In the genomic region with DNA sequence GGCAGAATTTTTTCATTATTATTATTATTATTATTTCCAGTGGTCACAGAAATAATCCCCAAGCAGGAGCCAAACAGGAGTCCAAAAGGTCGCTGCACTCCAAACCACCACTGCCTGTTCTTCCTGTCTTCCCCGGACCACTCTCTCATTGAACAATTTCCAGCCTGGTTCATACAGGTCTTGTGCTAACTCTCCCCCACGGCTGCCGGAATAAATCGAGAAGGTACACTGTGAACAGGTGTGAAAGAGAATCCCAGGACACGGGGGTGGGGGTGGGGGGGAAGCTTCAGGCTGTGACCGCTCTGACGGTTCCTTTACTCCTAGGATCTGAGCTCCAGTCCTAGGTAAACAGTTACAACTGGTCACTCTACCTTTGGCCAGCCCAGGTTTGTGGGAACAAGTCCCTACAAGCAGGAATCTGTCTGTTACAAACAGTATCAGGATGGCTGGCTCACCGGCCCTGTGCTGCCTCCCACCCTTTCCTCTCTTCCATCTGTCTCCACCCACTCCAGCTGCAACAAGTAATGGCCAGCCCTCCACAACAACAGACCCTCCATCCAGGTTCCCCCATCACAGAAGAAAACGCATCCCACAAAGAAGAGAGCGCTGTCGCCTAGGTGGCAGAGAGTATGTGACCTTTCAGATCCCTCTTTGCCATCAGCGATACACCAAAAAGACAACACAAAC, we compare ENCODE assay signal across 8 mouse cellular contexts.
A peak's percentile ranks its signal among the peaks of the same experiment; 100 is the strongest.
DNase-seq lines count a peak whose midpoint lies in the region; ATAC-seq lines count a peak whose summit lies in the region.

No protein-coding gene starts in this region.

- peaks cover 78% of the 10 kb centered on the region for H3K4me1 ChIP-seq in neural tube, embryonic 11.5 days (ENCODE audit: control insufficient read depth, insufficient read depth, low read length)
- peaks cover 86% of the 10 kb centered on the region for H3K4me1 ChIP-seq in forebrain, embryonic 12.5 days
- H3K4me1 ChIP-seq in limb, embryonic 11.5 days (ENCODE audit: control insufficient read depth, insufficient read depth, low read length) = peaks cover 71% of the 10 kb centered on the region
- H3K4me1 ChIP-seq in stomach, embryonic 14.5 days (ENCODE audit: control insufficient read depth, insufficient read depth, low read length) = peaks cover 64% of the 10 kb centered on the region

- H3K36me3 ChIP-seq in neural tube, embryonic 11.5 days (ENCODE audit: control insufficient read depth, insufficient read depth, low read length) = no peaks in the 10 kb centered on the region; the same call in 1 of the 2 replicates
- no peaks in the 10 kb centered on the region for H3K36me3 ChIP-seq in forebrain, embryonic 12.5 days (replicated peaks)
- H3K36me3 ChIP-seq in limb, embryonic 11.5 days (ENCODE audit: control insufficient read depth, insufficient read depth, low read length) = no peaks in the 10 kb centered on the region
- H3K36me3 ChIP-seq in stomach, embryonic 14.5 days (ENCODE audit: control insufficient read depth, insufficient read depth, low read length) = no peaks in the 10 kb centered on the region

- no peak for ATAC-seq in neural tube, embryonic 11.5 days (ENCODE audit: insufficient read depth, low FRiP score, low TSS enrichment)
- 0 out of 2 replicates have a peak, but pooled peaks have one; percentile 17 for ATAC-seq in forebrain, embryonic 12.5 days (ENCODE audit: low FRiP score)
- peak; percentile 36; the same call in 1 of the 2 replicates for ATAC-seq in limb, embryonic 11.5 days (ENCODE audit: insufficient number of reproducible peaks, low FRiP score, low TSS enrichment, low read depth)
- ATAC-seq in stomach, embryonic 14.5 days (ENCODE audit: insufficient number of reproducible peaks, insufficient read depth, low FRiP score, low read depth) = peak; percentile 48; the same call in 1 of the 2 replicates

- H3K27me3 ChIP-seq in neural tube, embryonic 11.5 days (ENCODE audit: control insufficient read depth, insufficient read depth, low read length) = no peaks in the 10 kb centered on the region
- no peaks in the 10 kb centered on the region for H3K27me3 ChIP-seq in forebrain, embryonic 12.5 days
- no peaks in the 10 kb centered on the region for H3K27me3 ChIP-seq in limb, embryonic 11.5 days (ENCODE audit: control insufficient read depth, insufficient read depth, low read length)
- H3K27me3 ChIP-seq in stomach, embryonic 14.5 days (ENCODE audit: control insufficient read depth, insufficient read depth, low read length) = no peaks in the 10 kb centered on the region

- peak overlapping the region; percentile 31 for H3K4me2 ChIP-seq in neural tube, embryonic 11.5 days (ENCODE audit: low read depth)
- H3K4me2 ChIP-seq in forebrain, embryonic 12.5 days = peak overlapping the region; percentile 48
- peak overlapping the region; percentile 13 for H3K4me2 ChIP-seq in limb, embryonic 11.5 days (ENCODE audit: low read depth, severe bottlenecking)
- peak overlapping the region; percentile 3 for H3K4me2 ChIP-seq in stomach, embryonic 14.5 days (replicated peaks; ENCODE audit: low read depth, low read length)

- H3K4me3 ChIP-seq in neural tube, embryonic 11.5 days (ENCODE audit: low read depth, low read length) = 0 out of 2 replicates have a peak overlapping the region, but pooled peaks have one; percentile 3
- H3K4me3 ChIP-seq in forebrain, embryonic 12.5 days (replicated peaks) = no peak overlapping the region; the same call in 1 of the 2 replicates
- H3K4me3 ChIP-seq in limb, embryonic 11.5 days (ENCODE audit: low read depth, low read length) = no peak overlapping the region
- H3K4me3 ChIP-seq in stomach, embryonic 14.5 days (ENCODE audit: low read depth, low read length) = no peak overlapping the region

- H3K27ac ChIP-seq in neural tube, embryonic 11.5 days (ENCODE audit: low read depth, low read length) = peak overlapping the region; percentile 94
- peak overlapping the region; percentile 96 for H3K27ac ChIP-seq in forebrain, embryonic 12.5 days
- H3K27ac ChIP-seq in limb, embryonic 11.5 days (replicated peaks; ENCODE audit: low read depth, low read length) = peak overlapping the region; percentile 62
- H3K27ac ChIP-seq in stomach, embryonic 14.5 days (ENCODE audit: low read length) = peak overlapping the region; percentile 85

- H3K9ac ChIP-seq in neural tube, embryonic 11.5 days (ENCODE audit: low read length) = peak overlapping the region; percentile 36
- H3K9ac ChIP-seq in forebrain, embryonic 12.5 days = peak overlapping the region; percentile 41; the same call in 1 of the 2 replicates
- H3K9ac ChIP-seq in limb, embryonic 11.5 days (ENCODE audit: low read length) = no peak overlapping the region
- H3K9ac ChIP-seq in stomach, embryonic 14.5 days (replicated peaks; ENCODE audit: low read depth, low read length) = no peak overlapping the region

- peak; percentile 68 for DNase-seq in neural tube, embryonic 11.5 days (ENCODE audit: low spot score)
- no peak for DNase-seq in neural tube, embryonic 10.5 days (ENCODE audit: extremely low spot score, low spot score)
- no peak for DNase-seq in limb, embryonic 11.5 days (ENCODE audit: low spot score)
- DNase-seq in gastrocnemius, adult 18-20 months (ENCODE audit: low spot score) = no peak
- DNase-seq in frontal cortex, postnatal 14 days (ENCODE audit: low spot score in 2 of 2) = no peak
- DNase-seq in thymus, postnatal 25 days = no peak

- WGBS in neural tube, embryonic 11.5 days = 21% methylated on average over 13 of the region's 13 CpGs
- 7% methylated on average over 13 of the region's 13 CpGs for WGBS in forebrain, embryonic 12.5 days
- 24% methylated on average over 13 of the region's 13 CpGs for WGBS in limb, embryonic 11.5 days
- WGBS in stomach, embryonic 14.5 days = 24% methylated on average over 13 of the region's 13 CpGs

- no peaks in the 10 kb centered on the region for H3K9me3 ChIP-seq in neural tube, embryonic 11.5 days (ENCODE audit: control insufficient read depth, low read length)
- H3K9me3 ChIP-seq in forebrain, embryonic 12.5 days = no peaks in the 10 kb centered on the region
- H3K9me3 ChIP-seq in limb, embryonic 11.5 days (ENCODE audit: control insufficient read depth, low read length) = no peaks in the 10 kb centered on the region
- H3K9me3 ChIP-seq in stomach, embryonic 14.5 days (ENCODE audit: control insufficient read depth, low read depth, low read length) = no peaks in the 10 kb centered on the region

Comparison
In these comparisons a context has a peak if more than half of its experiments do, and no peak if none do; other contexts are left out.
1. H3K9ac ChIP-seq: peak in neural tube, embryonic 11.5 days (single experiment) and forebrain, embryonic 12.5 days (single experiment); none in limb, embryonic 11.5 days (single experiment) and stomach, embryonic 14.5 days (single experiment).
2. Peak in every context shown above with its lines, with median percentiles within 50 percentile points of each other: H3K27ac ChIP-seq and H3K4me2 ChIP-seq.